Mouse (Mus musculus): ENCODE measurements around the gene Gm20388.

DNA sequence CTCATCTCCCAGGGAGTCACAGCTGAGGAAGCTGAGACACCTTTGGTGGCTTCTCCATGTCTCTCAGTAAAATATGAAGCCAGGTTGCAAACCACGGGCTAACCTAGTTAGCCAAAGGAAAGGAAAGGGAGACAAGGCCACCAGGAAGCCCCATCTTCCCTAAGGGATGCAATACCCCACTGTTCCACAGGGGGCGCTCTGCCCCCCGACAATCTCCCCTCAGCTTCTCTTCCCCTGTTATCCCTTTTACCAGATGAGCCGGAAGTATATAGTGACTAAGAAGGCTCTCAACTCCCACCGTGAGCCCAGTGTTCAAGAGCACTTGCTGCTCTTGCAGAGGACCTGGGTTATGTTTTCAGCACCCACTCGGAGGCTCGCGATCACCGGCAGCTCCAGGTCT is 1463.6 kb downstream of the Gm20388 start:
- TF ChIP-seq POLR2A (IDR thresholded peaks at IDR 0.05; ENCODE audit: borderline replicate concordance, insufficient read depth, low read length) (no peak), CTCF (IDR thresholded peaks at IDR 0.05; ENCODE audit: borderline replicate concordance, insufficient read depth, low read depth, low read length) (0 out of 2 replicates have a peak, but pooled peaks have one; percentile 16)
